Mouse (Mus musculus) CD4-positive naive resting alpha-beta T cell, adult 76 days (primary cell): ENCODE data around the gene Mrpl50. TPM values are rescaled to one million over a fixed set of nuclear protein-coding genes. Genes with fewer than 3 reads are reported as not detected.

Experiments
- total RNA-seq: library from RNA; stranded (reverse); gene quantifications from one replicate; pipeline ENCODE4 v1.2.4, GENCODE M21; 2023

Mrpl50 gene
- 12.7 TPM for total RNA-seq

GRCm38 (mm10) chr4:49520572-49521340 lies at the start of gene Mrpl50, which contains the start of gene Zfp189:
Gene Mrpl50, minus strand, starts transcription at chr4:49521093.
Gene Zfp189, plus strand, starts transcription at chr4:49521176.

GRCm38 (mm10) chr4:49549383-49549782 lies 28.5 kb upstream of the Mrpl50 start, which contains the start of gene Aldob:
Gene Aldob, minus strand, starts transcription at chr4:49549546.

GRCm38 (mm10) chr4:49506386-49506785 lies 14.5 kb downstream of the Mrpl50 start, which contains the start of gene Baat:
Gene Baat, minus strand, starts transcription at chr4:49506557.

GRCm38 (mm10) chr4:49473435-49474100 lies 47.3 kb downstream of the Mrpl50 start, which contains the start of gene Acnat1:
Gene Acnat1, minus strand, starts transcription at chr4:49473912.

Other genes with a start within 250 kb of the Mrpl50 start
- not detected for gene Acnat2, start 112.9 kb downstream of the Mrpl50 start, total RNA-seq
- 1.2 TPM for gene Acnat1, start 47.2 kb downstream of the Mrpl50 start, total RNA-seq
- gene Baat, start 14.5 kb downstream of the Mrpl50 start, total RNA-seq, result not detected
- gene Zfp189, start 83 bp upstream of the Mrpl50 start, total RNA-seq, result 2.5 TPM
- not detected for gene Aldob, start 28.5 kb upstream of the Mrpl50 start, total RNA-seq
- not detected for gene Tmem246, start 76.8 kb upstream of the Mrpl50 start, total RNA-seq
- gene Rnf20, start 110.9 kb upstream of the Mrpl50 start, total RNA-seq, result 149 TPM
- gene Ppp3r2, start 160.9 kb upstream of the Mrpl50 start, total RNA-seq, result not detected